Mouse (Mus musculus) left cerebral cortex, postnatal 10 days (tissue): ENCODE data around the gene Srsf7. TPM values are rescaled to one million over a fixed set of nuclear protein-coding genes. Genes with fewer than 3 reads are reported as not detected.

Source experiments
- DNase-seq, 2 experiments: peaks; one replicate each; pipeline ENCODE4 v3.0.0; 2021 to 2022; ENCODE audit warnings: low spot score in 2 of 2, mixed read lengths in 1 of 2; ENCODE audit errors: extremely low spot score in 1 of 2
- intact Hi-C: fragments of 180-260 bp; cut with DNase I; formaldehyde crosslinking; loops from one replicate; pipeline ENCODE4 v1.15.1; 2025
- total RNA-seq, 2 experiments: library from RNA; stranded (reverse); gene quantifications; 2 replicates each; pipeline ENCODE4 v1.2.3; 2021

The Srsf7 gene
- total RNA-seq, 2 experiments from 2014 or later = 108 to 120 TPM

- no peak for DNase-seq
- intact Hi-C loops = loop anchor here (5.0 kb wide), 1 partner anchor 105 kb away; the partner anchor contains the start of gene Hnrnpll
Observed at GRCm38 (mm10) chr17:80167436-80167835, 39.7 kb downstream of the Srsf7 start.

GRCm38 (mm10) chr17:80166346-80166745 lies 40.8 kb downstream of the Srsf7 start:
- DNase-seq = peak in 1 of 2 experiments; percentile 27

GRCm38 (mm10) chr17:80165741-80166140 lies 41.4 kb downstream of the Srsf7 start:
- peak; percentile 52 to 83 for DNase-seq
- intact Hi-C loops = loop anchor here (5.0 kb wide), 1 partner anchor 103 kb away; the partner anchor contains the start of gene Hnrnpll

More at GRCm38 (mm10) chr17:80166346-80166745, 40.8 kb downstream of the Srsf7 start:
- intact Hi-C loops = loop anchor here (5.0 kb wide), 1 partner anchor 104 kb away; the partner anchor contains the start of gene Hnrnpll

- intact Hi-C loops = no loop called here
- no peak for DNase-seq
Observed at GRCm38 (mm10) chr17:80163991-80164390, 43.1 kb downstream of the Srsf7 start.

- intact Hi-C loops = no loop called here
- DNase-seq = peak; percentile 75 to 89
Observed at GRCm38 (mm10) chr17:80160454-80160853, 46.7 kb downstream of the Srsf7 start.

- intact Hi-C loops = no loop called here
- DNase-seq = no peak
Observed at GRCm38 (mm10) chr17:80157489-80157888, 49.6 kb downstream of the Srsf7 start.

- intact Hi-C loops = no loop called here
- no peak for DNase-seq
Observed at GRCm38 (mm10) chr17:80156905-80157304, 50.2 kb downstream of the Srsf7 start.

- intact Hi-C loops = no loop called here
- DNase-seq = no peak
Observed at GRCm38 (mm10) chr17:80153631-80154030, 53.5 kb downstream of the Srsf7 start.

GRCm38 (mm10) chr17:80152767-80153630 lies 54.1 kb downstream of the Srsf7 start:
- DNase-seq = no peak
- intact Hi-C loops = no loop called here

GRCm38 (mm10) chr17:80151353-80151752 lies 55.8 kb downstream of the Srsf7 start:
- DNase-seq = no peak
- intact Hi-C loops = no loop called here

Other genes starting within 250 kb of the Srsf7 start
- 10 to 100 TPM; 62.6 to 67.3 TPM for gene Hnrnpll, start 145.0 kb downstream of the Srsf7 start, total RNA-seq
- 1 to 10 TPM; 1.7 to 2.4 TPM for gene Galm, start 79.8 kb downstream of the Srsf7 start, total RNA-seq
- under 1 TPM; 0.17 to 0.18 TPM for gene Ttc39d, start 153 bp upstream of the Srsf7 start, total RNA-seq
- 1 to 10 TPM; 5.8 to 6.6 TPM for gene Gemin6, start 17.1 kb upstream of the Srsf7 start, total RNA-seq
- gene Morn2, start 82.9 kb upstream of the Srsf7 start, total RNA-seq = 10 to 100 TPM; 18.9 to 19.1 TPM
- 10 to 100 TPM; 60.2 to 63.8 TPM for gene Dhx57, start 83.2 kb upstream of the Srsf7 start, total RNA-seq
- 1 to 10 TPM; 3.1 to 3.9 TPM for gene Arhgef33, start 100.1 kb upstream of the Srsf7 start, total RNA-seq
- 1 to 10 TPM; 4.8 to 5.1 TPM for gene Gm10190, start 166.2 kb upstream of the Srsf7 start, total RNA-seq